Mouse (Mus musculus): ENCODE measurements around the gene Kcnh5. TPM values are rescaled to one million over a fixed set of nuclear protein-coding genes. Genes with fewer than 3 reads are reported as not detected.

Gene Kcnh5
- total RNA-seq, 2 experiments from 2014 or later: 0.15 TPM

DNA sequence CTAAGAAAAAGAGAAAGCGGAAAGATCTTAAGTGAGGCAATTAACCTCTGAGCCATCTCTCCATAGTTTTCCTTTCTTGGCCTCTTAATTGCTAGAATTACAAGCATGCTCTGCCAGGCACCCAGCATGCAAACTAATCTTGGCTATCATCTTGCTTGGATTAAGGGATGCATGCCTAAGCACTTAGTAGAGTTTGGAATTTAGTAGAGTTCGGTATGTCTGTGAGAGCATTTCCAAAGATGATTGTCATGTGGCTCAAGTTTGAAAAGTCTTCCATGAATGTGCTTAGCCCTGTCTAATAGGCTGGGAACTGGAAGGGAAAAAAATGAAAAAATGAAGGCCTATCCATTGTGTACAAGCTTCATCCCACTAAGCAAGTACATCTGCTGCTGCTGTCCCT, 224.5 kb downstream of the Kcnh5 start:
- no peak for DNase-seq

GRCm38 (mm10) chr12:74951124-74952115, 225.7 kb downstream of the Kcnh5 start:
- peak; percentile 5 for DNase-seq

DNA sequence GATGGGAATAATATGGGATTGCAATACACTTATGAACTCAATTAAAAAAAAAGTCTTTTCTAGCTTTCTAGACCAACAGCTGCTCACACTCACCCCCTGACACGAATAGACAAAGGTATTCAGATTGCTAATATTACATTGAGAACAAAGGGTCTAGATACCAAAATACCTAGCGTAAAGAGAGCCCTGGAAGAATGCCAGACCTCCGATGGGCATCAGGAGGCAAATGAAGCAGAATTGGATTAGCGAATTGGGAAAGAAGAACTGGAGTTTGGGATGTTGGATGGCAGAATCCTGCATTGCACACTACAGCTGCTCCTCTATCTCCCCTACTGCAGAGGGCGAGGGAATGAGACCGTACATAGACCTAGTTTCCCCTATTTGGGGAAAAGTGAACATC, 275.8 kb downstream of the Kcnh5 start:
- DNase-seq: no peak

GRCm38 (mm10) chr12:74900777-74901176, 276.4 kb downstream of the Kcnh5 start:
- DNase-seq: no peak

- DNase-seq: no peak
These were observed 278.1 kb downstream of the Kcnh5 start for GRCm38 (mm10) chr12:74899055-74899454.

- DNase-seq: no peak
These were observed 278.9 kb downstream of the Kcnh5 start for GRCm38 (mm10) chr12:74898211-74898610.

DNA sequence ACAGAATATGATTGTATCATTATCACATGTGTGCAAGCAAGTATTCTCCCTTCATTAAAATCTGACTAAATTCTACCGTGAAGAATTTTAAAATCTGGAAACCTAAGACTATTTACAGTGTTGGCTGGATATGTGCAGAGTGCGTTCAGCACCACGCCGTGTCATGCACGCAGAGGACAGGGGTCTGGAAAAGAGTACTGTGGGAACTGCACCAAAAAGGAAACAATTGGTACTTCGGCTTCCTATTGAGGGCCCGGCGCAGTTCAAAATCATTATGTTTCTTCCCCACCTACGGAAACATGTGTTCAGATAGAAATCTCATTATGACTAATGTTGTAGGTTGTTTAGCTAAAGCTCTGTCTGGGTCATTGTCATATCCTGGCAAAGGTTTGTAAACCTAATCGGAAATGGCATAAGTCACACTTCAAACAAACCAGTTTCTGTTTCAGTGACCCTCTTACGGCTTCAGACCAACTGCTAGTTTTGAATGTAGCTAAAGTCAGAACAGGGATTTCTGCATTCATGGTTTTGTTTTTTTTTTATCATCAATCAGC, 282.2 kb downstream of the Kcnh5 start:
- no peak for DNase-seq

GRCm38 (mm10) chr12:74889419-74889818, 287.7 kb downstream of the Kcnh5 start:
- DNase-seq: no peak

DNA sequence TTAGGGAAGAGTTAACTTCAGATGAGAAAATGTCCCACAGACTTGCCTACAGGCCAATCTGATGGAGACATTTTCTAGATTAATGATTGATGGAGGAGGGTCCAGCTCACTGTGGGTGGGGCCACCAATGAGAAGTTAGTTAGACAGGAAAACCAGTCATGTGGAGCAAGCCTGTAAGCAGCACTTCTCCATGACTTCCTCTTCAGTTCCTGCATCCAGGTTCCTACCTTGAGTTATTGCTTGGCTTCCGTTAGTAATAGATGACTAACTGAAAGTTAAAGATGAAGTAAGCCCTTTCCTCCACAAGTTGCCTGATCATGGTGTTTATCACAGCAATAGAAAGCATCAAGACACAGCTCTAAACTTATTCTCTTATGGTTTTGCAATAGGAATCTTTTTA, 290.1 kb downstream of the Kcnh5 start:
- DNase-seq: no peak

GRCm38 (mm10) chr12:74881344-74881743, 295.8 kb downstream of the Kcnh5 start:
- no peak for DNase-seq

DNA sequence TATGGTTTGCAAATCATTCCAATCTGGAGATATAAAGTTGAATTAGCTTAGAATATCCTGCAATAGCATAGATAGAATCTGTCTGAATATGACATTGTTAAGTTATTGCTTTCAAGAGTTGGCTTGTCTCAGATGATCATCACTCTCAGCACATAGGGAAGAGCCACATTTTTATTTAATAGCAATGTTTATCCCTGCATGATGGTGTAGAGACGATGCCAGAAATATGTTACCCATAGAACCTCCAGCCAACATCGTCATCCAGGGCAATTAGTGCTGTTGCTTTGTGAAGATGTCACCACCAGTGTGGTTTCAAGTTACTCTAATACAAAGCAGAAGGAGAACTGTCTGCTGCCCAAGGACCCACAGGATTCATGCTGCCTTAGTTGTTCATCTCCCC, 321.5 kb downstream of the Kcnh5 start:
- DNase-seq: no peak

DNA sequence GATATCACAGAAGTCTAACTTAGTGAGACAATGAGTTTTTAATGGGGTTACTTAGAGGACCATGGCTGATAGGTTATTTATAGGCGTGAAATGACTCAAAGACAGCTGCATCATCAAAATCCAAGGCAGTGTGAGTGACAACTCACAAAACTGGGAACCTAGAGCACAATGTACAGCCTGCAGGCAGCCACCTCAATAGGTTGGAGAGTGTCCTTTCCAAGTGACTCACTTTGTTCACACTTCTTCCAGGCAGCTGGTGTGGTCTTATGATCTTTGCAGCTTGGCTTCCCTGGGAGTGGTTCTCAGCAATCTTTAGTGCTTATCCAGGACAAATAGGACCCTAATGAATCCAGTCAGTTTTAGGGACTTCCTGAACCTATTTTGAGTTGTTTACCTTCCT, 322.9 kb downstream of the Kcnh5 start:
- DNase-seq: no peak

DNA sequence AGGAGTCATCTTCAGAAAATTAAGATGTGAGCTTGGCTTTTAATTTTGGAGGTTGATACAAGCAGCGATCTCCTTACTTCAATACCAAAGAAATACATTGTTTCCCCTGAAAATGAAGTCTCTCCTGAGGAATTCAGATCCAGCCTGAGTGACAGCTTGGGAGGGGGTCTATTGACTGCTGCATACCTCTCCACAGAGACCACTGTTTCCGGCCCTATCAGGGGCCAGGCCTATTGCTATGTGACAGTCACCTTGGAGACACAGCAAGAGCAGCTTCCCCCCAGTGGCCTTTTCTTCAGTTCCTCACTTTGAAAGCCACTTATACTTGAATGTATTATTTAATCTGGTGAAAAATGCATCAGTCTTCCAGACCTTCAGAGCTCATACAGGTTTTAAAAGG, 326.8 kb downstream of the Kcnh5 start:
- DNase-seq: no peak

DNA sequence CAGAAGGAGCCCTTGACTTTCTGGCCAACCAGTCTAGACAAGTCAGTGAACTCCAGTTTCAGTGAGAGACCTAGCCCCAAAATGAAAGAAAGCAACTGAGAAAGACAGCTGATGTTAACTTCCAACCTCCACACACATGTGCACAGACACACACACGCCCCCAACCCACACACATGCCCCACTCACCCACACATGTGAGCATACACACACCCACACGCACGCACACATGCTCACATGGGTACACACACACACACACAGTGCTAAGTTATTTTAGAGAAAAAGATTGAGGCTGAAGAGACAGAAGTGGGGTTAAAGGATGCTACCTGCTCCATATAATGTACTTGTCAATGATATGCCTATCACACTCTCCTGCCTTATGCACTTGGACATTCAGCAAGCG, 327.2 kb downstream of the Kcnh5 start:
- no peak for DNase-seq

GRCm38 (mm10) chr12:74848611-74849347, 328.4 kb downstream of the Kcnh5 start:
- DNase-seq: no peak

Other genes with a start within 250 kb of the Kcnh5 start
- gene Rhoj, start 131.0 kb upstream of the Kcnh5 start, total RNA-seq (2021): 10 to 100 TPM; 28.5 to 29.3 TPM
- not detected for gene Gphb5, start 239.4 kb upstream of the Kcnh5 start, total RNA-seq (2021)

All from adrenal gland, postnatal 10 days (tissue).